Mouse (Mus musculus): Measurements from ENCODE around the gene Usp39. TPM values are rescaled to one million over a fixed set of nuclear protein-coding genes. Genes with fewer than 3 reads are reported as not detected.

Gene Usp39
- polyA plus RNA-seq, 1 experiment from 2014 or later = 57.9 TPM

DNA sequence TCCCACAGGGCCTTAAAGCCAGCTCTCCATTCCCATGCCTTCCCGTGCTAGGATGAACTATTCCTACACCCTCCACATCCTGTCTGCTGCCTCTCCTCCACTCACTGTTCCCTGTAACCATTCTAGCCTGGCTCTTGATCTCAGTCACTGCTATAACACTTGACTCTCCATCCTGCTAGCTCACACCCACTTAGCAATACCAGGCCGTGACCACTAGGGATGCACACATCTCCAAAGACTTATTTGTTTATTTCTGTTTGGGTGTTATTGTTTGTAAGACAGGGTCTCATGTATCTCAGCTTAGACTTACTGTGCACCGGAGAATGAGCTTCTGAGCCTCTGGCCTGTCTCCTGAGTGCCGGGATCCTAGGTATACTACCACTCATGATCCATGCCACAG, 24.6 kb upstream of the Usp39 start:
- ATAC-seq (ENCODE audit: low FRiP score) = no peak
- no peak overlapping the region for H3K4me3 ChIP-seq
- WGBS = 84% methylated on average over 4 of the region's 4 CpGs

DNA sequence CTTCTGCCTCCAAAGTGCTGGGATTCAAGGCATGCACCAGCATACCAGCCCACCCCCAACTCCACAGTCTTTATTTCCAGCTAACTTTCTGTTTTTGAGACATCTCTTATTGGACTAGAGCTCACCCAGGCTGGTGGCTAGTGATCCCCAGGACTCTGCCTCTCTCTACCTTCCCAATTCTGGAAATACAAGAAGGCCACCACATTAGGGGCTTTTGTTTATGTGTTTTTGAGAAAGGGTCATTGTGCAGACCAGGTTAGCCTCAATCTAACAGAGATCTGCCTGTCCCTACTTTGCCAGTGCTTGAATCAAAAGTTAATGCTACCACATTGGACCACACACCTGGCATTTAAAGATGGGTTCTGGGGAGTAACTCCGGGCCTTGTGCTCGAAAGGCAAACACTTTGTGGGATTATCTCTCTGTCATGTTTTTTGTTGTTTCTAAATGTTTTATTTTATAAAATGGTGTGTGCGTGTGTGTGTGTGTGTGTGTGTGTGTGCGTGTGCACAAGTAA, 22.5 kb upstream of the Usp39 start:
- H3K4me3 ChIP-seq = no peak overlapping the region
- H3K4me2 ChIP-seq (replicated peaks) = no peak overlapping the region
- H3K27ac ChIP-seq = no peak overlapping the region
- H3K9ac ChIP-seq = no peak overlapping the region
- no peak for ATAC-seq (ENCODE audit: low FRiP score)
- H3K36me3 ChIP-seq = no peaks in the 10 kb centered on the region
- H3K4me1 ChIP-seq = peaks cover 10% of the 10 kb centered on the region
- H3K27me3 ChIP-seq = no peaks in the 10 kb centered on the region
- H3K9me3 ChIP-seq (replicated peaks) = no peaks in the 10 kb centered on the region
- 76% methylated on average over 4 of the region's 4 CpGs for WGBS

More for the DNA sequence above, 24.6 kb upstream of the Usp39 start:
- Histone ChIP-seq H3K9me3 (replicated peaks) (no peaks in the 10 kb centered on the region), H3K4me1 (0 out of 2 replicates have a peak, but pooled peaks cover 5% of the 10 kb centered on the region), H3K4me2 (replicated peaks) (no peak overlapping the region), H3K9ac (no peak overlapping the region), H3K36me3 (no peaks in the 10 kb centered on the region), H3K27ac (no peak overlapping the region), H3K27me3 (no peaks in the 10 kb centered on the region)

DNA sequence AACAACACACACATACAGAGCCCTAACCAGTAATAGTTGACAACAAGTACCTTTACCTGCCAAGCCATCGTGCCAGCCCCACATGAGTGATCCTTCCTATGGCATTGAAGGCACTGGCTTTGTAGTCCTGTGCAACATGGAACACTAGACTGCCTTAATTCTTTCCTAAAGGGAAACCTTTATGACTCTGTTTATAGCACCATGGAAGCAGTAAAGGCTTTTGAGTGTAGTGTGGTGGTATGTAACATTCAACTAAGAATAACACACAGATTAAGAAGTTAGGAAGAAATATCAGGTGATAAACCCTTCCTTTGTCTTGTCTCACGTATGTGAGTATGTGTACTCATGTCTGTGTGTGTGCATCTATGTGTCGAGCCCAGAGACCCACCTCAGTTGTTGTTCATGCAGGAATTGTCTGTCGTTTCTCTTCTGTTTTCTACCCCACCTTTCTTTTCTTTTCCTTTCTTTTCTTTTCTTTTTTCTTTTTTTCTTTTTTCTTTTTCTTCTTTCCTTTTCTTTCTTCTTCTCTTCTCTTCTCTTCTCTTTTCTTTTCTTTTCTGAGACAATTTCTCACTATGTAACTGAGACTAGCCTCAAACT, 22.0 kb upstream of the Usp39 start, which contains the start of gene Rnf181:
Gene Rnf181, minus strand, starts transcription at position 113 of the 600 bp plus-strand sequence.
- H3K4me1 ChIP-seq = peaks cover 10% of the 10 kb centered on the region
- WGBS = 71% methylated on average over 4 of the region's 4 CpGs
- ATAC-seq (ENCODE audit: low FRiP score) = no peak

DNA sequence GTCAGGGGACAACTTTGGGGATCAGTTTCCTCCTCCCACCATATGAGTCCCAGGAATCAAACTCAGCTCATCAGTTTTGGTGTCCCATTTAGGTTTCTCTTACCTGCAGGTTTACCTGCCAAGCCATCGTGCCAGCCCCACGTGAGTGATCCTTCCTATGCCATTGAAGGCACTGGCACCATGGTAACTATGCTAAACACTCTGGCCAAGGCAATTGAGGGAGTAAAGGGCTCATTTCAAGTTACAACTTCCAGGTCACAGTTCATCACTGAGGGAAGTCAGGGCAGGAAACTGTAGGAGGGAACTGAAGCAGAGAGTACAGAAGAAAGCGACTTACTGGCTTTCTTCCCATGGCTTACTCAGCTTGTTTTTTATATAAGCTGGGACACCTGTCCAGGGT, 21.3 kb upstream of the Usp39 start:
- Histone ChIP-seq H3K9me3 (replicated peaks) (no peaks in the 10 kb centered on the region), H3K27me3 (no peaks in the 10 kb centered on the region), H3K9ac (no peak overlapping the region), H3K4me3 (no peak overlapping the region), H3K4me2 (replicated peaks) (no peak overlapping the region), H3K27ac (no peak overlapping the region), H3K36me3 (no peaks in the 10 kb centered on the region), H3K4me1 (peaks cover 14% of the 10 kb centered on the region)
- ATAC-seq (ENCODE audit: low FRiP score) = no peak
- 71% methylated on average over 3 of the region's 3 CpGs for WGBS

More for the DNA sequence above, 22.0 kb upstream of the Usp39 start, which contains the start of gene Rnf181:
- no peaks in the 10 kb centered on the region for H3K27me3 ChIP-seq
- H3K9me3 ChIP-seq (replicated peaks) = no peaks in the 10 kb centered on the region
- H3K36me3 ChIP-seq = no peaks in the 10 kb centered on the region
- no peak within 1 kb of the TSS for H3K27ac ChIP-seq
- H3K4me3 ChIP-seq = no peak within 1 kb of the TSS
- H3K4me2 ChIP-seq (replicated peaks) = no peak within 1 kb of the TSS
- no peak within 1 kb of the TSS for H3K9ac ChIP-seq

DNA sequence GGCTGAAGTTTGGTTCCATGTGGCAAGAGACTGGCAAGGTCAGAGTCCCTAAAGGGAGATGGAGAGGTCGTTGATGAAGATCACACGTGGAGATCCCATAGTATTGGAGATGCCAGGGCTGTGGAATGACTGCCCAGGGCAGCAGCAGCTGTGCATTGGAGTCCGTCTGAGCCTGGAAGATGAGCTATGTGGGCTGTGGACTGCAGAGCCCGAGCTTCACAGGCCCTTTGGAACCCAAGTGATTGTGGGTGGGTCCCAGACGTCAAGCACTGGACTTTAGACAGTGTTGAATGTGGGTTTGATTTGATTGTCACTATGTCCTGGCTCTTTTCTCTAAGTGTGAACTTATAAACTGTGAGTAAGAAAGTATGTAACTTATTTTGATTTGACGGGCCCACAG, 20.0 kb upstream of the Usp39 start:
- Histone ChIP-seq H3K27ac (no peak overlapping the region), H3K4me2 (replicated peaks) (no peak overlapping the region), H3K9me3 (replicated peaks) (no peaks in the 10 kb centered on the region), H3K4me1 (peaks cover 20% of the 10 kb centered on the region), H3K27me3 (no peaks in the 10 kb centered on the region), H3K9ac (no peak overlapping the region), H3K36me3 (0 out of 2 replicates have a peak, but pooled peaks cover 4% of the 10 kb centered on the region), H3K4me3 (no peak overlapping the region)
- no peak for ATAC-seq (ENCODE audit: low FRiP score)
- WGBS = 78% methylated on average over 6 of the region's 6 CpGs

DNA sequence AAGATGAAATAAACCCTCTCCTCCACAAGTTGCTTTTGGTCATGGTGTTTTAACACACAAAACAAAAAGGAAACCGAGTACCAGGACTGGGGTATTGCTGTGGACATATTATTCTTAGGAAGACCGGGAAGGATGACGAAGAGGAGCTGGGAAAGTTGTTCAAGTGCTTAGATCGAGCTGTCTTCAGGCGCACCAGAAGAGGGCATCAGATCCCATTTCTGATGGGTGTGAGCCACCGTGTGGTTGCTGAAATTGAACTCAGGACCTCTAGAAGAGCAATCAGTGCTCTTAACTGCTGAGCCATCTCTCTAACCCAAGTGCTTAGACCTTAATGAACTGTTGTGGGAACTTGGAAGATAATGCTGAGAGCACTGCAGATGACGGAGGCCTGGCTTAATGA, 19.0 kb upstream of the Usp39 start:
- no peak overlapping the region for H3K4me2 ChIP-seq (replicated peaks)
- no peak overlapping the region for H3K4me3 ChIP-seq
- no peak for ATAC-seq (ENCODE audit: low FRiP score)
- peaks cover 20% of the 10 kb centered on the region for H3K4me1 ChIP-seq
- 39% methylated on average over 7 of the region's 7 CpGs for WGBS
- H3K9ac ChIP-seq = no peak overlapping the region
- H3K27me3 ChIP-seq = no peaks in the 10 kb centered on the region
- H3K9me3 ChIP-seq (replicated peaks) = no peaks in the 10 kb centered on the region
- H3K27ac ChIP-seq = no peak overlapping the region
- H3K36me3 ChIP-seq = peaks cover 12% of the 10 kb centered on the region

DNA sequence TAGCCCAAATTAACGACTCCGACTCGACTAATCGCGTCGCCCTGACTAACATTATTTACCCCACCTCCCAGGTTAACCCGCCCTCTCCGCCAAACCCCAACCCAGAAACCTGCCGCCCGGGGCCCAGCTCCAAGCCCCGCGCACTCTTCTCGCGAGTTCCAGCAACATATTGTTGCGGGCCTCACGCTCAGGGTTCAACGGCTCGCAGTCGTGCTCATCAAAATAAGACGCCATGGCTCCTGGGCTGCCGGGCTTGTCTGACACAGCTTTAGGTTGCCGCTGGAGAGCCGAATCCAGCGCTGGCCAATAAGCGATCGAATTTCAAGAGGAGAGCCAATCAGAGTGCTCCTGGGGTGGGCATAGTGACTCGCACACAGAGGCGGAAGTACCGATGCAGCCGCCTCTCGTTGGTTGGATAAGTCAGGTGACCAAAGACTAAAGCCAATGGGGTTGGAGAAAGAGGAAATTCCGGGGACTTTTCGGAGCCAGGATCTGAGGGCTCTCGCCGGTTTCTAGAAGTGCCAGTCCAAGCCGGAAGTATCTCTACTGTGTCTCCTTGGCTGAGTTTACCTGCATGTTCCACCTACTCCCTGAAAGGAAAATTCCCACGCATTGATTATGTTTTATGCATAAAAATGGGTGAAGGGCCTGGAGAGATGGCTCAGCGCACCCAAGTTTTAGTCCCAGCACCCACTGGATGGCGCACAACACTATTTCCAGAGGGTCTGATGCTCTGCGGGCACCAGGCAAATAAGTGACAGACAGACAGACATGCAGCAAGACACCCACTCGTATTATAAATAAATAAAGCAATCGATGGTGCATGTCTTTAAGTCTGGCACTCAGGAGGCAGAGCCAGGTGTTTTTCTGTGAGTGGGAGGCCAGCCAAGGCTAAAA, 17.4 kb upstream of the Usp39 start:
- Histone ChIP-seq H3K4me2 (replicated peaks) (peak overlapping the region; percentile 87), H3K9ac (peak overlapping the region; percentile 78), H3K4me1 (peaks cover 20% of the 10 kb centered on the region), H3K36me3 (peaks cover 27% of the 10 kb centered on the region), H3K27ac (peak overlapping the region; percentile 87), H3K27me3 (no peaks in the 10 kb centered on the region), H3K4me3 (peak overlapping the region; percentile 77), H3K9me3 (replicated peaks) (no peaks in the 10 kb centered on the region)
- under 1% methylated on average over 42 of the region's 42 CpGs for WGBS
- peak; percentile 99 for ATAC-seq (ENCODE audit: low FRiP score)

DNA sequence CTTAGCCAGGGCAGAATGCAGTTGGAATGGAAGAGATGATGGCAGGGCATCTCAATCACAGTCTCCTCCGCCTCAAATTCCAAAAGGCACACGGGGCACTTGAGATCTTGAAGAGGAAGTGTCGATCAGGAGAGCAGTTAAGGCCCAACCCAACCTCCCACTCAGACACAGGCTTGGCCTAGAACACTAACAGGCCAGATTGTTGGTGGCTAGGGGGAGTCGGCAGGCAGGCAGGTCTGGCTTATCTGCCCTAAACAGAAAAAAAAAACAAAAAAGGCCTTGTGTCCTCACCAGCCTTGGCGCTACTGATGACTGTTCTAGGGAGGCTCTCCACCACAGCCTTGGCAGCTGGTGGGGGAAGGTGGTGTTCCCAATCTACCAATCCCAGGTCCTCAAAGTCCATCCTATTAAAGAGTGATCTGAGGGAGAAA, 16.2 kb upstream of the Usp39 start:
- Histone ChIP-seq H3K27me3 (no peaks in the 10 kb centered on the region), H3K36me3 (peaks cover 27% of the 10 kb centered on the region), H3K9me3 (replicated peaks) (no peaks in the 10 kb centered on the region), H3K4me2 (replicated peaks) (peak overlapping the region; percentile 87), H3K4me1 (peaks cover 22% of the 10 kb centered on the region), H3K27ac (no peak overlapping the region), H3K4me3 (peak overlapping the region; percentile 77; the same call in 1 of the 2 replicates), H3K9ac (peak overlapping the region; percentile 78; the same call in 1 of the 2 replicates)
- ATAC-seq (ENCODE audit: low FRiP score) = no peak
- 80% methylated on average over 5 of the region's 5 CpGs for WGBS

DNA sequence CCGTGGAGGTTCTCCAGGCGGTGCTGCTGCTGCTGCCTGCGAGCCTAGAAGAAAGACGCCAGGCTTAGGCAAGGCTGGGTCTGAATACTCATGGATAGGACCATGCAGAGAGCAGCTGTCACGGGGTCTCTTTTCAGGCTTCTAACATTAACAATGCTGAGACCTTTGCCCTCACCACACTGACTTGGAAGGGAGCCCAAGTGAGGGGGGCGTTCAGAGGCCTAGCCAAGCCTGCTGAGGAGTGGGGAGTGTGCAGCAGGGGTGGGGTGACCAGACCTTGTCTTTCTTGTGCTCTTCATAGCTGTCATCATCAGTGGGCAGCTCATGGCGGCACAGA, 15.6 kb upstream of the Usp39 start:
- Histone ChIP-seq H3K9ac (no peak overlapping the region), H3K27me3 (no peaks in the 10 kb centered on the region), H3K4me2 (replicated peaks) (no peak overlapping the region; the same call in 1 of the 2 replicates), H3K4me1 (peaks cover 28% of the 10 kb centered on the region), H3K27ac (no peak overlapping the region), H3K4me3 (no peak overlapping the region), H3K9me3 (replicated peaks) (no peaks in the 10 kb centered on the region), H3K36me3 (peaks cover 27% of the 10 kb centered on the region)
- no peak for ATAC-seq (ENCODE audit: low FRiP score)
- WGBS = 65% methylated on average over 7 of the region's 7 CpGs

DNA sequence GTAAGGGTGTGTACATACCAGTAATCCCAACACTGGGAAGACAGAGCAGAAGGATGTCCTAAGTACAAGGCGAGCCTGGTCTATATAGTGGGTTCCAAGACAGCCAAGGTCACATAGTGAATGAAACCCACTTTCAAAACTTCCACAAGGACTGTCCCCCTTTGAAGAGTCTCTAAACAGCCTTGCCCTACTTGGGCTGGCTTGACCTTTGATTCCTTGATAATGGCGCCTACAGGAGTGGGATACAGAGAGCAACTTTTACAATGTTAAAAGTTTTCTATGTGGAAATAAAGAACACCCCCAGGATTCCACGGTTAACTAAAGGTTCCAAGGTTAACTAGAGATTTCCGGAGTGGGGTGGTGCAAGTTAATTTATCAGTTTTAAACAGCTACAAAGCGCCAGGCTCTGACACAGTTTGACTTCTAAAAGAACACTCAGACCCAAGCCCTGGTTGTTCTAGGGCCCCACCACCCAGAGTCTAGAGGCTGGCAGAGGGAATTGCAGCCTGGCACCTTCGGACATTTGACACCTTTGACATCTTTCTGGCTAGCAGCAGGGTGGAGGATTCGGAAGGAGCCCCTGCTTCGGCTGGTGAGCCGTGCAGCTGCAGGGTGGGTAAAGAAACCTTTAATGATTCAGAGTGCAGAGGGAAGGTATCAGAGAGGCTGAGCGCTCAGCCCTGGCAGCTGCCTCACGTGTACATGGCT, 15.1 kb upstream of the Usp39 start:
- no peak for ATAC-seq (ENCODE audit: low FRiP score)
- WGBS = 83% methylated on average over 11 of the region's 11 CpGs

DNA sequence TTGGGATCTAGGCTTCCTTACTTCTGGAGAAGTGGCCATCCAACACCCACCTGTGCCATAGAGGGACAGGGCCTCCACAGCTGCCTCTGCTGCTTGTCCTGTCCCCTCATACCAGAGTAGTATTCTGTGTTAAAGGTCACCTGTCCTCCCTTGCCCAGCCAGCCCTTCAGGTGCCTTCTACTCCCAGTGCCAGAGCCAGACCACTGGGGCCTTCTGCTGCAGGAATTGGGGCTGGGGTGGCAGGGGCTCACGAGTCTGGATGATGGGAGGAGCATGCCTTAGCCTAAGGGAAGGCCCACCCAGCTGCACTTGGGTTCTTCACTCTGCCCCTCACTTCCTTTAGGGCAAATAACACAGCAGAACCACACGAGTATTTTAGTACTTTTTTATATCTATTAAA, 14.4 kb upstream of the Usp39 start:
- H3K4me2 ChIP-seq (replicated peaks) = no peak overlapping the region
- H3K4me1 ChIP-seq = peaks cover 33% of the 10 kb centered on the region
- no peaks in the 10 kb centered on the region for H3K27me3 ChIP-seq
- H3K9me3 ChIP-seq (replicated peaks) = no peaks in the 10 kb centered on the region
- H3K4me3 ChIP-seq = no peak overlapping the region
- H3K9ac ChIP-seq = no peak overlapping the region
- no peak overlapping the region for H3K27ac ChIP-seq
- WGBS = 64% methylated on average over 2 of the region's 2 CpGs
- ATAC-seq (ENCODE audit: low FRiP score) = no peak
- peaks cover 27% of the 10 kb centered on the region for H3K36me3 ChIP-seq

More for the DNA sequence above, 15.1 kb upstream of the Usp39 start:
- H3K36me3 ChIP-seq = peaks cover 27% of the 10 kb centered on the region
- H3K27ac ChIP-seq = no peak overlapping the region
- H3K4me3 ChIP-seq = no peak overlapping the region
- no peak overlapping the region for H3K4me2 ChIP-seq (replicated peaks)
- no peaks in the 10 kb centered on the region for H3K27me3 ChIP-seq
- H3K4me1 ChIP-seq = peaks cover 28% of the 10 kb centered on the region
- H3K9me3 ChIP-seq (replicated peaks) = no peaks in the 10 kb centered on the region
- H3K9ac ChIP-seq = no peak overlapping the region

All from hindbrain, embryonic 12.5 days (tissue).